Mouse (Mus musculus) kidney, adult 2 months (tissue): ENCODE results near the gene Tnfrsf1a.

Experiments used
- CTCF ChIP-seq: fragments of 200-500 bp; conservative IDR thresholded peaks from 2 replicates; pipeline ENCODE4 v1.5.1; 2011; ENCODE audit warnings: low read depth, mild to moderate bottlenecking, control low read depth, low read length, moderate library complexity, mixed read lengths; ENCODE audit not compliant: insufficient read depth, insufficient read length
- POLR2A ChIP-seq: fragments of 200-500 bp; IDR thresholded peaks from one replicate; pipeline ENCODE4 v1.6.1; 2011; ENCODE audit warnings: low read depth, low read length, control low read depth

DNA sequence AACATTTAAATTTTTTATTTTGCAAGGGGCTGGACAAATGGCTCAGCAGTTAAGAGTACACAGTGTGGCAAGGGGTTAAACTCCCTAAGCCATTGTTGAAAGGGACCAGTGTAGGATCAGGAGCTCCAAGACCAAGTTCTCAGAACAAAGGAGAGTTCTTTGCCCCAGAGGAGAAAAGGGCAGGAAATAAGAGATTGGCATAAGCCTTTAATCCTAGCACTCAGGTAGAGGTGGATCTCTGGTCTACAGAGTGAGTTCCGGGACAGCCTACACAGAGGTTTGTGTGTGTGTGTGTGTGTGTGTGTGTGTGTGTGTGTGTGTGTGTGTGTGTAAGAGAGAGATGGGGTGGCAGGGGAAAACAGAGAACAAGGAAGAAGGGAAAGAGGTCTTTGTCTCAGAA is 48.2 kb upstream of the Tnfrsf1a start:
- TF ChIP-seq POLR2A (no peak), CTCF (no peak)
